Mouse (Mus musculus): ENCODE data around the gene Actg2.
A peak's percentile ranks its signal among the peaks of the same experiment; 100 is the strongest.

The Actg2 gene

DNA sequence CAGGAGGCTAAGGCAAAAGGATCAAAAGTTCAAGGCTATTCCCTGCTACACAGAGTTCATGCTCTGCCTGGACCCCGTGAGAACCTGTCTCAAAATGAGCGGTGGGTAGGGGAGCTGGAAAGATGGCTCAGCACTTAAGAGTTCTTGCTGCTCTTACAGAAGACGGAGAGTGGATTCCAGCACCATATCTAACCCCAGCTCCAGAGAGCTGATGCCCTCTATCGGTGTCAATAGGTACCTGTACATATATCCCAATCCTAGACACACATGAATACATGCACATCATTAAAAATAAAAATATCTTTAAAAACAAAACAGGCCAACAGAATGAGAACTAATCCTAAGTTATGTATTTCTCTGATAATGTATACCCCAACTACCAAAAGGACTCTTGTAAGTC, 57.8 kb downstream of the Actg2 start:
- no peak for DNase-seq

- DNase-seq: no peak
Measured at GRCm38 (mm10) chr6:83475431-83475830, 60.6 kb downstream of the Actg2 start.

- peak; percentile 81 for DNase-seq
Measured at GRCm38 (mm10) chr6:83473240-83473639, 62.8 kb downstream of the Actg2 start.

DNA sequence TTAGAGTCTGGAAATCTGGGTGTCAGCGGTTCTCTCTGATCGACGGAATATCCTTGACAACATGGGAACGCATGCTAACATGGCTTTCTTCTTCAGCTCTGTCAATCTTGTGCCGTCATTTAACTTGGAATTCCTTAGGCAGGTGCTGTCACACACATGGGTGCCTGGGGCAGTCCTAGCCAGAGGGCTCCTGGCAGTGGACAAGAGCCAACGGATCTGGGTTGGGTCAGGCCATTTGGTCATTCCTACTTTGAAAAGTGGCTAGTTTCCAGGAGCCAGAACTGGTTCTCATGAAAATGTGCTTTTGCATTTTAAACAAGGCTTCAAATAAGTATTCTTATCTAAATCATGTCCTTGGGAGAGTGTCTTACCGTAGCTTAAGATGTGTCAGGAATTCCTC, 64.3 kb downstream of the Actg2 start:
- DNase-seq: no peak

DNA sequence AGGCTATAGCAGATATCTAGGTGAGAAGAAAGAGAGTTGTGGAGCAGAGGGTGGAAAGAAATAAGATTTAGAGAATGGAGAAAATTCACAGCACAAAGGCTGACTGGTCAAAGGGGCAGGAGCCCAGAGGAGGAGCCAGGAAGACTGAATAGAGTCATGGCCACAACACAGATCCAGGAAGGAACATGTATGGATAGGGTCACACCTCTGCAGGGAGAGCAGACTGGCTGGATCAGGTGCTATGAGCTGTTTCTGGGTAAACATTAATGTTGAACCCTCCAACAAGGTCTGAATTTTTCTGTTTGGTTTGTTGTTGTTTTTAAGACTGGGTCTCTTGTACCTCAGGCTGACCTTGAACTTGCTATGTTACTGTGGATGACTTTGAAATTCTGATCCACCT, 72.1 kb downstream of the Actg2 start:
- no peak for DNase-seq
